Mouse (Mus musculus): ENCODE results near the gene Ncoa5.

DNA sequence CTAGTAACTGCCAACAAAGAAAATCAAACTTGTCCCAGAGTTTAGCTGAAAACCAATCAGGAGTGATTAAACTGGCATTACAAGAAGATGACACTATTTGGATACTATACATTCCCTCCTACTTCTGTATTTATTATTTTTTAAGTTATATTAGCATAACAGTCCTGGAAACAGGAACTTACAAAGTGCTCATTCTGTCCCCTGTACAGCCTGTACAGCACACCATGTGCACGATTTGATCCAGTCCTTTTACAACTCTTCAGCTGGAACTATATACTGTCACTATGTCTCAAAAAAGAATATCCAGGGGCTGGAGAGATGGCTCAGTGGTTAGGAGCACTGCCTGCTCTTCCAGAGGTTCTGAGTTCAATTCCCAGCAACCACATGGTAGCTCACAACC, 7.5 kb downstream of the Ncoa5 start:
- no peak for TF ChIP-seq CTCF (IDR thresholded peaks at IDR 0.05; ENCODE audit: control insufficient read depth, insufficient read depth, insufficient read length)
- no peak for TF ChIP-seq USF1 (IDR thresholded peaks at IDR 0.05; ENCODE audit: low read depth)
- TF ChIP-seq MAX (IDR thresholded peaks at IDR 0.05): no peak
- no peak for TF ChIP-seq MYOD1 (IDR thresholded peaks at IDR 0.05; ENCODE audit: control insufficient read depth, insufficient read length, low read depth)
- no peak for TF ChIP-seq MYOG (IDR thresholded peaks at IDR 0.05; ENCODE audit: control insufficient read depth, extremely low read depth, insufficient read length)

Measured in C2C12 (cell line).